Mouse (Mus musculus): ENCODE results near the gene Ints1.

DNA sequence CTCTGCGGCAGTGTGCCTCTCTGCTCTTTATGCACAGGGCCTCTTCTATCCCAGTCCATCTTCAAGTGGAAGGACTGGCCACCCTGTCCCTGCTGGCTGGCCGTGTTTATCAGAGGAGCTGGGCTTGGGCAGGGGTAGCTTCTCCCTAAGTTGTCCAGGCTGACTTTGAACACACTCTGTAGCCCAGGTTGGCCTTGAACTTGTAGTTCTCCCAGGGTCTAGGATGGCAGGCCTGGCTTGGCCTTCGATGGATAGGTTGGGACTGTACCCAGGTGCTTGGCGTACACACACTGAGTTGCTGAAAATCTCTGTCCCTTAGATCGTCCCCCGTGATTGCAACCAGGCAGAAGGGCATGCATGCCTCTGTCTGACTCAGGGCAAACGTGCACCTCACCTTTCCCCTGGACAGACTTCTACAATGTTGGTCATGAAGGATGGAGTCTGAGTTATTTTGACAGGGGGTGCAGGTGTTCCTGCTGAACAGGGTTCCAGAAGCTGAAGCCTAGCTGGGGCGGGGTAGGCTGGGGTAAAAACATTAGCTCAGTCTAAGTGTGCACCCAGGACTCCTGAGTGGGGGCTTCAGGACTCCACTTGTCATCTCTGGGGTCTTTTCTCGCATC lies 20.6 kb upstream of the Ints1 start:
- TF ChIP-seq CTCF (IDR thresholded peaks at IDR 0.05; ENCODE audit: control insufficient read depth, insufficient read depth, insufficient read length) (no peak), CEBPB (IDR thresholded peaks at IDR 0.05; ENCODE audit: low read depth) (no peak), USF1 (IDR thresholded peaks at IDR 0.05; ENCODE audit: low read depth) (no peak), MAX (IDR thresholded peaks at IDR 0.05) (no peak)

Data from C2C12 (cell line).